Mouse (Mus musculus) kidney, postnatal 4 days (tissue): ENCODE results near the gene Cdk5.

Experiments
- DNase-seq, 2 experiments: peaks; one replicate each; pipeline ENCODE4 v3.0.0; 2021; ENCODE audit warnings: mixed read lengths in 2 of 2

Gene Cdk5

GRCm38 (mm10) chr5:24423129-24424003 lies at the start of gene Cdk5, which contains the start of gene Slc4a2:
Gene Cdk5, minus strand, starts transcription at chr5:24423530.
Gene Slc4a2, plus strand, starts transcription at chr5:24423837.
- peak; percentile 99 for DNase-seq

GRCm38 (mm10) chr5:24470600-24470999 lies 47.3 kb upstream of the Cdk5 start:
- DNase-seq: peak; percentile 87 to 90

- DNase-seq: no peak
These were observed 43.4 kb upstream of the Cdk5 start for GRCm38 (mm10) chr5:24466762-24467161.

GRCm38 (mm10) chr5:24455613-24456012 lies 32.3 kb upstream of the Cdk5 start:
- DNase-seq: no peak

- DNase-seq: no peak
These were observed 31.7 kb upstream of the Cdk5 start for GRCm38 (mm10) chr5:24455076-24455475.

DNA sequence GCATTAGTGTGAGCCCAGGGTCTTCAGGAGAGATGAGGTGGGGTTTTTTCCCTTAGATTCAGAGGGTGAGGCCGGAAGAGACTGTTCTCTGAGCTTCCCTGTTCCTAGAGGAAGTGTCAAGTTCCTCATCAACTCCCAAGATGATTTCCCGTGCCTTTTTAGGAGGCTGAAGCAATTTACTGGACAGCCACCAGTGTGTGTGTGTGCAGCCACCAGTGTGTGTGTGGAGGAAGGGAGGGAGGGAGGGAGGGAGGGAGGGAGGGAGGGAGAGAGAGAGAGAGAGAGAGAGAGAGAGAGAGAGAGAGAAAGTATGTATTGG lies 30.6 kb upstream of the Cdk5 start:
- DNase-seq: no peak

DNA sequence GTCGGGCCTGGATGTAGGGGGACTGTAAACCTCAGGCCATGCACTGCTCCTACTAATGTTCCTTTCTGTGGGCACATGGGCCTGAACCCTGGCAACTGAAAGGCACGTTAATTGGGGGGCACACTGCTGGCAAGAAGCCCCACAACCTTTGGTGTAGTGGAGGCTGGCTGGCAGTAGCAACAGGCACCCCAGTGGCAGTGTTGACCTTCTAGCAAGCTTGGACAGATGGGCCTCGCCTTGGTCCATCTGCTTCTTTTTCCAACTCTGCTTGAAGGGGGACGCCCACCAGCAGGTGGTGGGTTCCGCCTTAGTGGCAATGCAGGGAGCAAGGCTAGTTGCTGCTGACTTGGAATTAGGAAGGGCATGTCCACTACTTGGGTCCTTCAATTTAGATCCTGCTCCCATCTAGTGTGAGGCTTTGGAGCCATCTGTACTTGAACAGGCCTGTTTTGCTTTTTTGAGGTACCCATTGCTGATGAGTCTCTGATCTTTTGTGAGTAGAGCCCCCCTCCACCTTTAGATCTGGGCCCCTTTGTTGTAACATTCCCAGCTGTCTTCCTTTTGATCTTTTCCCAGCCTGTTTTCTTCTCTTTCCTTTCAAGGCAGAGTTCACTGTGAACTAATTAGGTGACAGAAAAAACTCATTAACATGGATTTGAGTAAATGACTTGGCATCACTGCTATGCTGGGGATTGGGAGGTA lies 30.1 kb upstream of the Cdk5 start:
- no peak for DNase-seq

DNA sequence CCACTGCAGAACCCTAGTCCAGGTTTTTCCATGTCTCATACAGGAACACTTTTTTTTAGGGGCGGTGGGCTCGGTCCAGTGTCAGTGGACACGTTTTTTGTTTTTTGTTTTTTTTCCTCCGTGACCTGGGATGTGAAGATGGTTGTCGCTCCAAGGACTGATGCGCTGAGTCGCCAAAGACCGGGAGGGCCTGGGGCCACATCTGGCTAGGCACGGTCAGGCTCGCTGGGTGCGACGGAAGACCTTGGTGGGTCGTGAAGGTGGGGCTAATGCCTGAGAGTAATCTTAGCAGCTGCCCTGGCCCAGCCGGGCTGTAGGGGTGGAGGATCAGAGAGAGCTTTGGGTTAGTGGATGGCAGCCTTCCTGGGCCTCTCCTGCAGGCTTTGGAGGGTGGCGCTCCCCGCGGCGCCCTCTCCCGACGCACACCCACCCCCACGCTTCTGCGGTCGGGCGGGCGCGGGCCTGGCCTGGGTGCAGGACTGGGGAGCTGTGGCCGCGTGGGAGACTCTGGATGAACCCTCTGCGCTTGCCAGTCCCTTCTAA lies 29.4 kb upstream of the Cdk5 start:
- DNase-seq: peak; percentile 38 to 57

GRCm38 (mm10) chr5:24452030-24452690 lies 28.8 kb upstream of the Cdk5 start, which contains the start of gene Agap3:
Gene Agap3, plus strand, starts transcription at chr5:24452177.
- DNase-seq: peak; percentile 56 to 65

- DNase-seq: peak; percentile 88 to 92
These were observed 28.1 kb upstream of the Cdk5 start for GRCm38 (mm10) chr5:24451264-24452029.

- peak; percentile 84 to 89 for DNase-seq
These were observed 24.4 kb upstream of the Cdk5 start, which contains the start of gene Tmub1 for GRCm38 (mm10) chr5:24447624-24448298. Gene Tmub1, minus strand, starts transcription at chr5:24447854.

- no peak for DNase-seq
These were observed 23.3 kb upstream of the Cdk5 start for GRCm38 (mm10) chr5:24446630-24447029.

GRCm38 (mm10) chr5:24445428-24446080 lies 22.2 kb upstream of the Cdk5 start:
- no peak for DNase-seq

- DNase-seq: peak; percentile 97 to 98
These were observed 21.6 kb upstream of the Cdk5 start, which contains the start of gene Fastk for GRCm38 (mm10) chr5:24444746-24445427. Gene Fastk, minus strand, starts transcription at chr5:24445287.

DNA sequence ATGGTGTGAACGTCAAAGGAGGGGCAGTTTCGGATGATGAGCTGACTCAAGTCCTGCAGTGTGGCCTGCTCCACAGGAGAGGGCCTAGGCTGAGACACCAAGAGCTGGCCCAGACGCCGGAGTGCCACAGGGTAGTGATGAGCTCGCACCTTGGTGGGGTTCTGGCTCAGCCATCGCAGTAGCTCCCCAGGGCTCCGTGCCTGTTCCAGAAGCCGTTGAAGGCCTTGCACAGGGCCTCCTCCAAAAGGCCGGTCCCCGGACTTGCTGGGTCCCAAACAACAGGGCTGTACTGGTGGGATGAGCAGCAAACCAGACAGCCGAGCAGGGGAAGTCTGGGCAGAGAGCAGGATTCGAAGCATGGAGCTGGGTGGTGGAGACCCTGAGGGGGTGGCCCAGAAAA lies 20.6 kb upstream of the Cdk5 start:
- DNase-seq: no peak

- DNase-seq: no peak
These were observed 19.9 kb upstream of the Cdk5 start for GRCm38 (mm10) chr5:24443204-24443603.

- no peak for DNase-seq
These were observed 18.7 kb upstream of the Cdk5 start for GRCm38 (mm10) chr5:24442029-24442428.

DNA sequence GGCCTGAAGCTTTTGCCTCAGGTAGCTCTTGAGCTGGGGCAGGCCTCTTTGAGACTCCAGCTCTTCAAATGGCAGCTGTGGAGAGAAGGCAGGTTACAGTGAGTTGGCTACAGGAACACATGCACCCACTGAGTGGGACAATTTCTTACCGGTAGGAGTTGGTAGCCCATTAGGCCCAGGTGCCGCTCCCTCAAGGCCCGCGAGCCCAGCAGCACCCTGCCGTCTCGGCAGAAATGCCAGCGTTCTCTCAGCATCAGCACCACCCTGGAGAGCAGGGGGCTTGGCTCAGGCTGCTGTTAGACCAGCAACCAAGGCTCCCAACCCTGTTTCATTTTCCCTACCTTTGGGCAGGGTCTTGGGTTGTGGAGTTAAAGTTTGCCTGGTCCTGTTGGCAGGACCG lies 17.9 kb upstream of the Cdk5 start:
- no peak for DNase-seq

DNA sequence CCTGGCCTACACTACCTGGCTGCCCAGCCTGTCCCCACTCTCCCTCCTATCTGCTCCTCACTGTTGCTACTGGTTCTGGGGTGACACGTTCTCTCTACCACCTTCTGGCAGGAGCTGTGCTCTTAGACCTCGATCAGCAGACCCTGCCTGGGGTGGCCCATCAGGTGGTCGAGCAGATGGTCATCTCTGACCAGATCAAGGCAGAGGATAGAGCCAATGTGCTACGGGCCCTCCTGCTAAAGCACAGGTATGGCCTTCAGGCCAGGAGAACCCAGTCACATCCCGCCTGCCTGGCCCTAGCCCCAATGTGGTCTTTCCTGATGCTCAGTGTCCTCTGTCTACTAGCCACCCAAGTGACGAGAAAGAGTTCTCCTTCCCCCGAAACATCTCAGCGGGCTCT lies 10.7 kb upstream of the Cdk5 start:
- DNase-seq: no peak

- DNase-seq: peak in 1 of 2 experiments; percentile 45
These were observed 5.3 kb upstream of the Cdk5 start for GRCm38 (mm10) chr5:24428596-24428995.
